26 mouse cellular contexts compared by ENCODE assay signal in genomic region chr7:24947316-24948048, GRCm38 (mm10). TPM values are rescaled to one million over a fixed set of nuclear protein-coding genes. Genes with fewer than 3 reads are reported as not detected.
"Had no signal": no experiment of that assay in that cellular context is flagged by ENCODE, and none has a peak within 500 bp of the region (broad histone marks: within the 10 kb centered on the region; RNA-seq: fewer than 3 reads in every experiment).

No protein-coding gene starts in this region.

- H3K9me3 ChIP-seq: lung, embryonic 15.5 days; megakaryocyte, embryonic 14.5 days; midbrain, embryonic 12.5 days; neural tube, embryonic 12.5 days had no signal

- H3K4me3 ChIP-seq: lung, embryonic 15.5 days; megakaryocyte, embryonic 14.5 days; midbrain, embryonic 12.5 days; neural tube, embryonic 12.5 days had no signal

- DNase-seq: liver, postnatal 0 days; lung, adult 2 months; lung, postnatal 14 days; lung, postnatal 36 days; midbrain, embryonic 14.5 days; retina, postnatal 1 day; right cerebral cortex, adult 18-20 months; right cerebral cortex, postnatal 25 days; right cerebral cortex, postnatal 4 days; spleen, adult 18-20 months; thymus, adult 2 months; thymus, postnatal 25 days; thymus, postnatal 4 days had no signal

- H3K4me2 ChIP-seq: lung, embryonic 15.5 days; midbrain, embryonic 12.5 days; neural tube, embryonic 12.5 days had no signal

- ATAC-seq: liver, postnatal 0 days; lung, postnatal 0 days had no signal

- H3K36me3 ChIP-seq: lung, embryonic 15.5 days; midbrain, embryonic 12.5 days; neural tube, embryonic 12.5 days had no signal

- H3K9ac ChIP-seq: liver, postnatal 0 days; lung, embryonic 15.5 days; midbrain, embryonic 12.5 days; neural tube, embryonic 12.5 days had no signal

- H3K27ac ChIP-seq: lung, embryonic 15.5 days; macrophage; midbrain, embryonic 12.5 days; neural tube, embryonic 12.5 days had no signal

RNA-seq across cellular contexts. Expression of gene Gm4881, which starts 3.2 kb away (rescaled TPM):
- total RNA-seq: megakaryocyte progenitor cell, adult 5-6 weeks; monocyte, adult 5-6 weeks; neutrophil, adult 5-6 weeks had no signal
- polyA plus RNA-seq: liver, postnatal 0 days; lung, adult 2 months; lung, embryonic 15.5 days; lung, postnatal 0 days; macrophage; small intestine, adult 2 months; stomach, embryonic 14.5 days; stomach, embryonic 16.5 days; urinary bladder, adult 2 months had no signal
